Mouse (Mus musculus) right cerebral cortex, postnatal 14 days (tissue): ENCODE data around the gene Steap4.
"Not testable (repeated sequence)": the region's sequence is repeated elsewhere in the genome, so short reads cannot be mapped to it uniquely, and the experiment has no call there.

Experiments used
- DNase-seq: peaks from one replicate; pipeline ENCODE4 v3.0.0; 2022

Steap4 gene

GRCm38 (mm10) chr5:7960176-7960575 lies at the start of gene Steap4:
Gene Steap4, plus strand, starts transcription at chr5:7960457.
- peak; percentile 8 for DNase-seq

- no peak for DNase-seq
These were observed 48.3 kb upstream of the Steap4 start for GRCm38 (mm10) chr5:7911975-7912374.

GRCm38 (mm10) chr5:7917501-7918295 lies 42.6 kb upstream of the Steap4 start:
- DNase-seq = no peak

- DNase-seq = no peak
These were observed 42.0 kb upstream of the Steap4 start for GRCm38 (mm10) chr5:7918296-7918579.

- no peak for DNase-seq
These were observed 40.6 kb upstream of the Steap4 start for GRCm38 (mm10) chr5:7919681-7920080.

- no peak for DNase-seq
These were observed 37.5 kb upstream of the Steap4 start for GRCm38 (mm10) chr5:7922751-7923150.

GRCm38 (mm10) chr5:7923666-7924065 lies 36.6 kb upstream of the Steap4 start:
- DNase-seq = no peak

- no peak for DNase-seq
These were observed 27.7 kb upstream of the Steap4 start for GRCm38 (mm10) chr5:7932234-7933221.

- not testable (repeated sequence) for DNase-seq
These were observed 26.8 kb upstream of the Steap4 start for GRCm38 (mm10) chr5:7933495-7933894.

- no peak for DNase-seq
These were observed 26.2 kb upstream of the Steap4 start for GRCm38 (mm10) chr5:7933933-7934675.

- DNase-seq = no peak
These were observed 5.4 kb upstream of the Steap4 start for GRCm38 (mm10) chr5:7954838-7955237.

- DNase-seq = no peak
These were observed 4.8 kb upstream of the Steap4 start for GRCm38 (mm10) chr5:7955371-7955966.

GRCm38 (mm10) chr5:7958061-7958460 lies 2.2 kb upstream of the Steap4 start:
- no peak for DNase-seq

- no peak for DNase-seq
These were observed 971 bp upstream of the Steap4 start for GRCm38 (mm10) chr5:7959286-7959685.

GRCm38 (mm10) chr5:7961113-7961512 lies 856 bp downstream of the Steap4 start:
- no peak for DNase-seq

- peak; percentile 54 for DNase-seq
These were observed 5.0 kb downstream of the Steap4 start for GRCm38 (mm10) chr5:7965281-7965680.

- no peak for DNase-seq
These were observed 7.9 kb downstream of the Steap4 start for GRCm38 (mm10) chr5:7968152-7968551.

GRCm38 (mm10) chr5:7972266-7972665 lies 12.0 kb downstream of the Steap4 start:
- no peak for DNase-seq

- no peak for DNase-seq
These were observed 14.4 kb downstream of the Steap4 start for GRCm38 (mm10) chr5:7974522-7975197.

- DNase-seq = no peak
These were observed 20.3 kb downstream of the Steap4 start for GRCm38 (mm10) chr5:7980586-7980985.

GRCm38 (mm10) chr5:7987962-7988361 lies 27.7 kb downstream of the Steap4 start:
- no peak for DNase-seq

- DNase-seq = no peak
These were observed 28.2 kb downstream of the Steap4 start for GRCm38 (mm10) chr5:7988415-7988814.
